Mouse (Mus musculus) kidney, embryonic 16.5 days (tissue): ENCODE data around the gene Dock1. TPM values are rescaled to one million over a fixed set of nuclear protein-coding genes. Genes with fewer than 3 reads are reported as not detected.

Experiments
- ATAC-seq: fragments of 200-750 bp; cut with Nextera tagmentation; 2 replicates; pipeline ENCODE4 v1.8.0; 2017; ENCODE audit warnings: moderate TSS enrichment; ENCODE audit not compliant: low FRiP score, low TSS enrichment
- H3K27ac ChIP-seq: fragments of 300-500 bp; sonication (generic); 2 replicates; pipeline ENCODE4 v1.5.1; 2014; ENCODE audit warnings: low read length
- H3K27me3 ChIP-seq: fragments of 300-500 bp; sonication (generic); 2 replicates; pipeline ENCODE4 v1.6.1; 2014; ENCODE audit warnings: low read length, control low read depth, mixed read lengths; ENCODE audit not compliant: insufficient read depth
- H3K36me3 ChIP-seq: fragments of 300-500 bp; sonication (generic); 2 replicates; pipeline ENCODE4 v1.6.1; 2014; ENCODE audit warnings: low read length, control low read depth, mixed read lengths; ENCODE audit not compliant: insufficient read depth
- H3K4me1 ChIP-seq: fragments of 300-500 bp; sonication (generic); 2 replicates; pipeline ENCODE4 v1.6.1; 2014; ENCODE audit warnings: low read length, control low read depth, mixed read lengths; ENCODE audit not compliant: insufficient read depth
- H3K4me2 ChIP-seq: fragments of 300-500 bp; sonication (generic); replicated peaks from 2 replicates; pipeline ENCODE4 v1.6.1; 2014; ENCODE audit warnings: low read depth, low read length
- H3K4me3 ChIP-seq: fragments of 300-500 bp; sonication (generic); 2 replicates; pipeline ENCODE4 v1.5.1; 2014; ENCODE audit warnings: mild to moderate bottlenecking, low read length
- H3K9ac ChIP-seq: fragments of 300-500 bp; sonication (generic); replicated peaks from 2 replicates; pipeline ENCODE4 v1.6.1; 2014; ENCODE audit warnings: low read length
- H3K9me3 ChIP-seq: fragments of 300-500 bp; sonication (generic); 2 replicates; pipeline ENCODE4 v1.6.1; 2016; ENCODE audit warnings: low read length, control low read depth
- WGBS: fragments of 180-500 bp; shearing (Covaris S2); extraction: QIAGEN DNeasy Blood & Tissue Kit; methylation state at CpG from one replicate; pipeline ENCODE4 v1.1.7; 2014; 5-methylcytosine and 5-hydroxymethylcytosine counted together
- polyA plus RNA-seq: library from polyadenylated mRNA; unstranded; fragments of >200 nt; fragmentation: Nextera tagmentation; extraction: Ambion mirVana; gene quantifications from 2 replicates; pipeline ENCODE4 v1.2.1, GENCODE M21; 2015

Dock1 gene
- polyA plus RNA-seq, 1 experiment from 2014 or later: 41.4 TPM

GRCm38 (mm10) chr7:134945925-134946716 is 275.7 kb downstream of the Dock1 start:
- WGBS: 90% methylated on average over 7 of the region's 7 CpGs
- Histone ChIP-seq H3K27ac (no peak overlapping the region), H3K4me1 (peaks cover 13% of the 10 kb centered on the region), H3K27me3 (no peaks in the 10 kb centered on the region), H3K9ac (no peak overlapping the region), H3K4me3 (no peak overlapping the region), H3K4me2 (no peak overlapping the region), H3K9me3 (no peaks in the 10 kb centered on the region), H3K36me3 (peaks cover 4% of the 10 kb centered on the region; the same call in 1 of the 2 replicates)
- ATAC-seq: no peak

- no peak overlapping the region for H3K9ac ChIP-seq
- H3K4me3 ChIP-seq: no peak overlapping the region
- H3K4me2 ChIP-seq: no peak overlapping the region
- no peaks in the 10 kb centered on the region for H3K4me1 ChIP-seq
- H3K27me3 ChIP-seq: no peaks in the 10 kb centered on the region
- no peak overlapping the region for H3K27ac ChIP-seq
- no peaks in the 10 kb centered on the region for H3K36me3 ChIP-seq
- WGBS: 94% methylated on average over 6 of the region's 6 CpGs
- H3K9me3 ChIP-seq: no peaks in the 10 kb centered on the region
- no peak for ATAC-seq
Observed at GRCm38 (mm10) chr7:134959086-134959485, 288.6 kb downstream of the Dock1 start.

DNA sequence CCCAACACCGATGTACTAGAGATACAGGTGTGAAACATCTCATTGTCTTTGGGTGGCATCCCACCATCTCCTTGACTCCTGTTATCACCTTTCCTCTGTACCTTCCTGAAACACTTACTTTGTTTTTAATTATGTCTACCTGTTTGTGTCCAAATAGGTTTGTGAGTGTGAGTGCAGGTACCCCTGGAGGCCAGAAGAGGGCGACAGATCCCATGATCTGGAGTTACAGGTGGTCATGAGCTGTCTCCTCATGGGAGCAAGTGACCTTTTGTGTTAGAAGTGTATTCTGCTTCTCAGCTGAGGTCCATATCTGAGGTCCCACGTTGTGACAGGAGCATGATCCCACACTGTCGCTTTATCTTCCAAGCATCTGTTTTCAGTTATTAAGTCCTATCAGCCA is 290.4 kb downstream of the Dock1 start:
- Histone ChIP-seq H3K4me2 (no peak overlapping the region), H3K27ac (no peak overlapping the region), H3K36me3 (no peaks in the 10 kb centered on the region), H3K9ac (no peak overlapping the region), H3K4me3 (no peak overlapping the region), H3K9me3 (no peaks in the 10 kb centered on the region), H3K4me1 (no peaks in the 10 kb centered on the region), H3K27me3 (no peaks in the 10 kb centered on the region)
- 70% methylated on average over 4 of the region's 4 CpGs for WGBS
- no peak for ATAC-seq

GRCm38 (mm10) chr7:134961608-134962007 is 291.2 kb downstream of the Dock1 start:
- no peak overlapping the region for H3K4me3 ChIP-seq
- H3K9ac ChIP-seq: no peak overlapping the region
- no peaks in the 10 kb centered on the region for H3K36me3 ChIP-seq
- H3K9me3 ChIP-seq: no peaks in the 10 kb centered on the region
- H3K27ac ChIP-seq: no peak overlapping the region
- no peak overlapping the region for H3K4me2 ChIP-seq
- H3K27me3 ChIP-seq: no peaks in the 10 kb centered on the region
- H3K4me1 ChIP-seq: no peaks in the 10 kb centered on the region
- ATAC-seq: no peak
- WGBS: 84% methylated on average over 2 of the region's 2 CpGs

DNA sequence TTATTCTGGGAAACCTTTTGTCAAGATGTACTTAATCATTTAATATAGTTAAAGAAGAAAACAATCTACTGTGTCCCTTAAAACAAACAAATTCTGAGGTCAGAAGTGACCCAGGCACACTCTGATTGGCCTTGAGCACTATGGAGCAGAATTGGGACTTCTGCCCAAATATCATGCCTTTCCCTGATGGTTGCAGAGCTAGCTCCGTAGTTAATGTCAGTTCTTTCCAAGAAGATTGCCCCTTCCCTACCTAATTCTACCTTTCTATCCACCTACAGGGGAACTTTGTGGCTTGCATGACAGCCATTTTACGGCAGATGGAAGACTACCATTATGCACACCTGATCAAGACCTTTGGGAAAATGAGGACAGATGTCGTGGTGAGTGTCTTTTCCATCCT is 319.8 kb downstream of the Dock1 start:
- Histone ChIP-seq H3K4me1 (no peaks in the 10 kb centered on the region), H3K9me3 (no peaks in the 10 kb centered on the region), H3K36me3 (peaks cover 9% of the 10 kb centered on the region; the same call in 1 of the 2 replicates), H3K4me3 (no peak overlapping the region), H3K27me3 (no peaks in the 10 kb centered on the region), H3K27ac (no peak overlapping the region), H3K4me2 (no peak overlapping the region), H3K9ac (no peak overlapping the region)
- ATAC-seq: no peak
- 90% methylated on average over 3 of the region's 3 CpGs for WGBS

DNA sequence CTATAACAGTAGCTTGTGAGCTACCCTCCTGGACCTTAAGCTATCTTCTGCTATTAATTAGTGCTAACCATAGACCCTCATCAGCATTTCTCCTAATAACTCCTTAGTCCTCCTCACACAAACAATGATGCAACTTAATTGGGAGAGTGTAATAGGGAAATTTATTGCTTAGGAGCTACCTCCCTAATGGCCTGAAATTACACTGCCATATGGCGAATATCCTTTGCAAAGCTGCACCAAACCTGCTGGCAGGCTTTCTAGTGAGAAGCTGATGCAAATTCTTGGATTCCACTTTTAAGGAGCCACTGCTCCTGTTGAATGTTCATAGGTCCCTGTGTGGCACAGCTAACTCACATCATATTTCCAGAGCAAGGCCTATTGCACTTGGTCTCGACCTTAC is 320.5 kb downstream of the Dock1 start:
- H3K4me1 ChIP-seq: no peaks in the 10 kb centered on the region
- WGBS: 80% methylated on average over 2 of the region's 2 CpGs
- no peak for ATAC-seq

GRCm38 (mm10) chr7:134994983-134995382 is 324.5 kb downstream of the Dock1 start:
- H3K27ac ChIP-seq: no peak overlapping the region
- H3K36me3 ChIP-seq: peaks cover 18% of the 10 kb centered on the region
- no peak for ATAC-seq
- H3K4me2 ChIP-seq: no peak overlapping the region
- no peaks in the 10 kb centered on the region for H3K4me1 ChIP-seq
- H3K9me3 ChIP-seq: no peaks in the 10 kb centered on the region
- WGBS: 81% methylated on average over 5 of the region's 5 CpGs
- no peak overlapping the region for H3K4me3 ChIP-seq
- no peaks in the 10 kb centered on the region for H3K27me3 ChIP-seq
- H3K9ac ChIP-seq: no peak overlapping the region

More for the DNA sequence above, 320.5 kb downstream of the Dock1 start:
- Histone ChIP-seq H3K27ac (no peak overlapping the region), H3K9me3 (no peaks in the 10 kb centered on the region), H3K9ac (no peak overlapping the region), H3K36me3 (peaks cover 9% of the 10 kb centered on the region; the same call in 1 of the 2 replicates), H3K27me3 (no peaks in the 10 kb centered on the region), H3K4me2 (no peak overlapping the region), H3K4me3 (no peak overlapping the region)

GRCm38 (mm10) chr7:135002216-135002615 is 331.8 kb downstream of the Dock1 start:
- no peak overlapping the region for H3K4me2 ChIP-seq
- H3K36me3 ChIP-seq: peaks cover 15% of the 10 kb centered on the region
- no peak overlapping the region for H3K27ac ChIP-seq
- H3K9me3 ChIP-seq: no peaks in the 10 kb centered on the region
- no peak overlapping the region for H3K9ac ChIP-seq
- 96% methylated on average over 1 of the region's 1 CpGs for WGBS
- no peaks in the 10 kb centered on the region for H3K27me3 ChIP-seq
- ATAC-seq: no peak
- peaks cover 13% of the 10 kb centered on the region; the same call in 1 of the 2 replicates for H3K4me1 ChIP-seq
- H3K4me3 ChIP-seq: no peak overlapping the region

GRCm38 (mm10) chr7:135002891-135003290 is 332.4 kb downstream of the Dock1 start:
- WGBS: 54% methylated on average over 9 of the region's 9 CpGs
- no peak for ATAC-seq
- H3K27me3 ChIP-seq: no peaks in the 10 kb centered on the region
- H3K4me2 ChIP-seq: no peak overlapping the region
- H3K9me3 ChIP-seq: no peaks in the 10 kb centered on the region
- peaks cover 15% of the 10 kb centered on the region for H3K36me3 ChIP-seq
- no peak overlapping the region for H3K27ac ChIP-seq
- H3K9ac ChIP-seq: no peak overlapping the region
- peaks cover 13% of the 10 kb centered on the region; the same call in 1 of the 2 replicates for H3K4me1 ChIP-seq
- no peak overlapping the region for H3K4me3 ChIP-seq

DNA sequence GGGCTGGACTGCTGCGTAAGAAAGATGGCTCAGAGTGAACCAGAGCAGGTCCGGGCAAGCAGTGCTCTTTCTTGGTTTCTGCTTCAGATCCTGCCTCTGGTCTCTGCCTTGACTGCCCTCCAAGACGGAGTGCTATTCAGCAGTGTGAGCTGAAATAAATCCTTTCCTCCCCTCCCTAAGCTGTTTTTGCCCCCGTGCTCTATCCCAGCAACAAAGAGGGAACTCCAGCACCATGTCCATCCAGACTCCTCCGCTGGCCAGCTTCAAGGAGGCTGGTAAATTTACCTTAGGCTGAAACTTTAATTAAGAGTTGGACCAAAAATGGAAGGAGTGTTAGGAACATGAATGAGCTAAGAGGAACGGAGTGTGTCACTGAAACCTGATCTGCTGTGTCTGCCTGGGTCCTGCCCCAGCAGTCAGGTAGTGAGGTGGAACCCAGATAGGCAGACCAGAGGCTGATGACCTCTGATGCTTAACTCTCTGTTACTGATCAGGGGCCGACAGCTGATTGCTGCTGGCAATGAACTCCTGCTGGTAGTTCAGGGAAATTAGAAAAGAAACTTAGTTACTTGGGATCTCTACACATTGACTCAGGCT is 335.6 kb downstream of the Dock1 start:
- H3K9me3 ChIP-seq: no peaks in the 10 kb centered on the region

More for the DNA sequence above, 335.6 kb downstream of the Dock1 start:
- 30% methylated on average over 7 of the region's 7 CpGs for WGBS
- ATAC-seq: peak; percentile 83
- no peak overlapping the region for H3K9ac ChIP-seq
- H3K4me2 ChIP-seq: no peak overlapping the region
- H3K27ac ChIP-seq: peak overlapping the region; percentile 56; the same call in 1 of the 2 replicates
- no peak overlapping the region for H3K4me3 ChIP-seq
- H3K4me1 ChIP-seq: peaks cover 13% of the 10 kb centered on the region; the same call in 1 of the 2 replicates
- H3K27me3 ChIP-seq: no peaks in the 10 kb centered on the region
- H3K36me3 ChIP-seq: no peaks in the 10 kb centered on the region
